Comparison of ENCODE assay signal across 8 mouse cellular contexts in genomic region chr16:92465226-92465625, GRCm38 (mm10). TPM values are rescaled to one million over a fixed set of nuclear protein-coding genes. Genes with fewer than 3 reads are reported as not detected.
DNase-seq lines count a peak whose midpoint lies in the region; ATAC-seq and TF ChIP-seq lines count a peak whose summit lies in the region.

No protein-coding gene starts in this region.

- no peak for TF ChIP-seq CTCF in C2C12 (IDR thresholded peaks at IDR 0.05; ENCODE audit: control insufficient read depth, insufficient read depth, insufficient read length)

- peak overlapping the region; percentile 70 for H3ac ChIP-seq in C2C12 (ENCODE audit: control insufficient read depth, insufficient read length, low read depth)

- no peaks in the 10 kb centered on the region for H3K9me3 ChIP-seq in erythroblast, embryonic 14.5 days (ENCODE audit: control insufficient read depth, low read length)
- H3K9me3 ChIP-seq in forebrain, embryonic 13.5 days (replicated peaks) = no peaks in the 10 kb centered on the region
- H3K9me3 ChIP-seq in liver, embryonic 13.5 days (replicated peaks) = no peaks in the 10 kb centered on the region

- ATAC-seq in erythroblast, adult 5-6 weeks (replicated peaks; ENCODE audit: low FRiP score, poor library complexity, severe bottlenecking) = no peak
- ATAC-seq in forebrain, embryonic 13.5 days = no peak
- no peak for ATAC-seq in liver, embryonic 13.5 days (ENCODE audit: low read depth)

- 3% methylated on average over 10 of the region's 10 CpGs for WGBS in forebrain, embryonic 13.5 days
- 11% methylated on average over 10 of the region's 10 CpGs for WGBS in liver, embryonic 13.5 days (ENCODE audit: insufficient replicate concordance)

- H3K79me2 ChIP-seq in C2C12 (ENCODE audit: control insufficient read depth, insufficient read depth) = no peaks in the 10 kb centered on the region

- peaks cover 50% of the 10 kb centered on the region for H3K4me1 ChIP-seq in erythroblast, embryonic 14.5 days (ENCODE audit: control insufficient read depth)
- H3K4me1 ChIP-seq in forebrain, embryonic 13.5 days = peaks cover 21% of the 10 kb centered on the region
- peaks cover 25% of the 10 kb centered on the region for H3K4me1 ChIP-seq in liver, embryonic 13.5 days (replicated peaks)

- H3K36me3 ChIP-seq in erythroblast, embryonic 14.5 days (ENCODE audit: control insufficient read depth) = peaks cover 16% of the 10 kb centered on the region
- no peaks in the 10 kb centered on the region for H3K36me3 ChIP-seq in C2C12 (ENCODE audit: control insufficient read depth, insufficient read depth)
- no peaks in the 10 kb centered on the region for H3K36me3 ChIP-seq in forebrain, embryonic 13.5 days (ENCODE audit: poor library complexity, severe bottlenecking)
- H3K36me3 ChIP-seq in liver, embryonic 13.5 days = no peaks in the 10 kb centered on the region

- H3K27me3 ChIP-seq in erythroblast, embryonic 14.5 days (ENCODE audit: control insufficient read depth) = no peaks in the 10 kb centered on the region; the same call in 1 of the 2 replicates
- H3K27me3 ChIP-seq in C2C12 (ENCODE audit: control insufficient read depth, insufficient read depth, insufficient read length) = no peaks in the 10 kb centered on the region
- H3K27me3 ChIP-seq in forebrain, embryonic 13.5 days = no peaks in the 10 kb centered on the region
- no peaks in the 10 kb centered on the region for H3K27me3 ChIP-seq in liver, embryonic 13.5 days

- no peak overlapping the region for H3K27ac ChIP-seq in forebrain, embryonic 13.5 days
- H3K27ac ChIP-seq in liver, embryonic 13.5 days = peak overlapping the region; percentile 82

- H3K4me3 ChIP-seq in erythroblast, embryonic 14.5 days (replicated peaks) = peak overlapping the region; percentile 86
- peak overlapping the region; percentile 59 for H3K4me3 ChIP-seq in C2C12 (ENCODE audit: insufficient read depth, poor library complexity, severe bottlenecking)
- H3K4me3 ChIP-seq in forebrain, embryonic 13.5 days = peak overlapping the region; percentile 89
- peak overlapping the region; percentile 93 for H3K4me3 ChIP-seq in liver, embryonic 13.5 days (replicated peaks)

- H3K9ac ChIP-seq in forebrain, embryonic 13.5 days = peak overlapping the region; percentile 90
- peak overlapping the region; percentile 93 for H3K9ac ChIP-seq in liver, embryonic 13.5 days

- H3K4me2 ChIP-seq in forebrain, embryonic 13.5 days = peak overlapping the region; percentile 86
- peak overlapping the region; percentile 98 for H3K4me2 ChIP-seq in liver, embryonic 13.5 days

- no peak for DNase-seq in liver, embryonic 13.5 days
- no peak for DNase-seq in left cerebral cortex, adult 8-10 months (ENCODE audit: low spot score in 2 of 2)
- no peak for DNase-seq in cerebellum, adult 8-10 months
- no peak for DNase-seq in gastrocnemius, postnatal 25 days

- H3K79me3 ChIP-seq in C2C12 (ENCODE audit: low read depth) = no peaks in the 10 kb centered on the region

TF ChIP-seq in C2C12, 6 proteins besides CTCF, POLR2A, EP300 and RAD21:
- TF ChIP-seq MYOG (IDR thresholded peaks at IDR 0.05; ENCODE audit: control insufficient read depth, extremely low read depth, insufficient read length) = no peak
- TF ChIP-seq FOSL1 (IDR thresholded peaks at IDR 0.05; ENCODE audit: insufficient read depth, low read length, poor library complexity, severe bottlenecking) = no peak
- TF ChIP-seq USF1 (IDR thresholded peaks at IDR 0.05; ENCODE audit: low read depth) = no peak
- no peak for TF ChIP-seq CEBPB (IDR thresholded peaks at IDR 0.05; ENCODE audit: low read depth)
- no peak for TF ChIP-seq MYOD1 (IDR thresholded peaks at IDR 0.05; ENCODE audit: control insufficient read depth, insufficient read length, low read depth)
- no peak for TF ChIP-seq MAX (IDR thresholded peaks at IDR 0.05)

RNA-seq across cellular contexts. Expression of gene Rcan1, which starts 5.4 kb away (rescaled TPM):
- 1.4 and 1.7 TPM in 2 replicates for polyA plus RNA-seq in erythroblast, embryonic 14.5 days (2012)
- total RNA-seq in erythroblast, adult 5-6 weeks (2015; ENCODE audit: low replicate concordance) = not detected in 2 replicates
- 2.0 and 12.4 TPM in 2 replicates for total RNA-seq in erythroblast, adult 5-6 weeks (2017; ENCODE audit: low replicate concordance)
- polyA plus RNA-seq in C2C12 (2012; fragmentation: generic; extraction: Trizol) = 17.4 TPM
- polyA plus RNA-seq in forebrain, embryonic 13.5 days (2015; fragmentation: Nextera tagmentation; extraction: Ambion mirVana) = 34.3 and 36.5 TPM in 2 replicates
- polyA plus RNA-seq in liver, embryonic 13.5 days (2015; fragmentation: Nextera tagmentation; extraction: Ambion mirVana) = 9.4 and 11.4 TPM in 2 replicates
- total RNA-seq in left cerebral cortex, adult 8-10 months (2022) = 10 to 100 TPM; 50.9 to 58.6 (median 52.5) TPM
- total RNA-seq in gastrocnemius, postnatal 25 days (2021) = 100 to 1,000 TPM in 1 of 2 experiments, 10 to 100 TPM in 1; 55.0 to 133 TPM

RNA-seq across cellular contexts. Expression of gene Clic6, which starts 20.3 kb away (rescaled TPM):
- not detected in 2 replicates for polyA plus RNA-seq in erythroblast, embryonic 14.5 days (2012)
- not detected in 2 replicates for total RNA-seq in erythroblast, adult 5-6 weeks (2015; ENCODE audit: low replicate concordance)
- total RNA-seq in erythroblast, adult 5-6 weeks (2017; ENCODE audit: low replicate concordance) = not detected in 2 replicates
- 0.01 TPM for polyA plus RNA-seq in C2C12 (2012; fragmentation: generic; extraction: Trizol)
- 3.6 and 5.6 TPM in 2 replicates for polyA plus RNA-seq in forebrain, embryonic 13.5 days (2015; fragmentation: Nextera tagmentation; extraction: Ambion mirVana)
- polyA plus RNA-seq in liver, embryonic 13.5 days (2015; fragmentation: Nextera tagmentation; extraction: Ambion mirVana) = 0.61 and 0.70 TPM in 2 replicates
- total RNA-seq in left cerebral cortex, adult 8-10 months (2022) = 1 to 10 TPM; 3.7 to 8.6 (median 4.1) TPM
- total RNA-seq in gastrocnemius, postnatal 25 days (2021) = not detected
